Mouse (Mus musculus) ES-E14 (cell line): ENCODE measurements around the gene Ano7. TPM values are rescaled to one million over a fixed set of nuclear protein-coding genes. Genes with fewer than 3 reads are reported as not detected.

Experiments used
- DNase-seq: peaks from one replicate; pipeline ENCODE4 v3.0.0-alpha.2; 2013; ENCODE audit warnings: low read depth, low spot score
- H3K27ac ChIP-seq: 2 replicates; pipeline ENCODE4 v1.5.1; 2012; ENCODE audit warnings: low read depth, mild to moderate bottlenecking, low read length, moderate library complexity, mixed read lengths; ENCODE audit not compliant: poor library complexity, insufficient read depth, severe bottlenecking
- H3K36me3 ChIP-seq: 2 replicates; pipeline ENCODE4 v1.6.1; 2012; ENCODE audit warnings: mild to moderate bottlenecking, low read length, moderate library complexity, mixed read lengths; ENCODE audit not compliant: control insufficient read depth, poor library complexity, insufficient read depth, severe bottlenecking
- H3K4me1 ChIP-seq, 2 experiments: fragments of 150-350 bp in 1 of 2; sonication (generic) in 1 of 2; 2 replicates each; pipeline ENCODE4 v1.6.1; 2012; ENCODE audit warnings: low read length in 2 of 2, mild to moderate bottlenecking in 1 of 2, mixed read lengths in 1 of 2; ENCODE audit not compliant: control insufficient read depth in 2 of 2, insufficient read depth in 2 of 2, poor library complexity in 1 of 2
- H3K4me3 ChIP-seq, 2 experiments: fragments of 150-350 bp in 1 of 2; sonication (generic) in 1 of 2; 2 replicates each; pipeline ENCODE4 v1.5.1; 2012; ENCODE audit warnings: low read length in 2 of 2, low read depth in 1 of 2, mild to moderate bottlenecking in 1 of 2, mixed read lengths in 1 of 2; ENCODE audit not compliant: insufficient read depth in 1 of 2, poor library complexity in 1 of 2, severe bottlenecking in 1 of 2
- H3K9ac ChIP-seq: 2 replicates; pipeline ENCODE4 v1.6.1; 2012; ENCODE audit warnings: low read depth, mild to moderate bottlenecking, low read length, mixed read lengths; ENCODE audit not compliant: poor library complexity, insufficient read depth, severe bottlenecking
- H3K9me3 ChIP-seq: fragments of 150-350 bp; sonication (generic); 2 replicates; pipeline ENCODE4 v1.6.1; 2012; ENCODE audit warnings: low read depth, mild to moderate bottlenecking, low read length; ENCODE audit not compliant: control insufficient read depth, insufficient read depth
- CHD2 ChIP-seq: IDR thresholded peaks from 2 replicates; pipeline ENCODE4 v1.6.1; 2014; ENCODE audit warnings: mild to moderate bottlenecking, low read depth, low read length, inconsistent platforms
- HCFC1 ChIP-seq: IDR thresholded peaks from 2 replicates; pipeline ENCODE4 v1.6.1; 2012; ENCODE audit warnings: low read length, inconsistent platforms, borderline replicate concordance; ENCODE audit not compliant: insufficient read depth
- MAFK ChIP-seq: IDR thresholded peaks from 2 replicates; pipeline ENCODE4 v1.6.1; 2014; ENCODE audit warnings: mild to moderate bottlenecking, low read depth, low read length, inconsistent platforms; ENCODE audit not compliant: insufficient read depth
- ZC3H11A ChIP-seq: IDR thresholded peaks from 2 replicates; pipeline ENCODE4 v1.6.1; 2012; ENCODE audit warnings: low read depth, mild to moderate bottlenecking, inconsistent platforms, low read length, borderline replicate concordance
- ZNF384 ChIP-seq: IDR thresholded peaks from 2 replicates; pipeline ENCODE4 v1.6.1; 2012; ENCODE audit warnings: low read depth, low read length, inconsistent platforms
- in situ Hi-C, 2 experiments: fragments of 600-800 bp; cut with MboI; formaldehyde crosslinking; loops; one replicate each; pipeline ENCODE4 v1.15.1; 2025; ENCODE audit warnings: low sequenced_read_pairs in 2 of 2, inconsistent platforms in 1 of 2; ENCODE audit not compliant: unreplicated experiment in 2 of 2
- total RNA-seq: library from RNA; depleted of rRNA; stranded (reverse); fragments of 300-350 nt; gene quantifications from 2 replicates; pipeline ENCODE4 v1.2.3, GENCODE M21; 2012

Gene Ano7
- total RNA-seq, 1 experiment: 0.13 TPM

DNA sequence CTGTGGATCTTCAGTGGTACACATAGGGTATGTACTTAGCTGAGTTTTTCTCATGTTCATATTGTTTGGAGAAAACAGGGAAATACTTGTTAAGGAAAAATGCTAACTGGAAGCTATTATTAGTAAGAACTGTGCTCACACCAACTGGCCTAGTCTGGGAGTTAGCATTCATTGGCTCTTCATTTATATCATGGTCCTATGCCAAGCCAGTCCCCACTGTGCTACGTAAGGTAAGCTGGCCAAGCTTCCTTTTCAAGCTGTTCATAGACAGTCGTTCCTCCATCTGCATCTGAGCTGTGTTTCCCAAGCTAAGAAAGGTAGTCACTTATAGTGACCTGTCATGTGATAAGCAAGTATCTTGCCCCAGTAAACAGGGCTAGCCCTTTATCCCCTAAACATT is 21.0 kb upstream of the Ano7 start:
- Histone ChIP-seq H3K9me3 (no peaks in the 10 kb centered on the region), H3K4me1 (no peaks in the 10 kb centered on the region), H3K9ac (no peak overlapping the region), H3K4me3 (no peak overlapping the region), H3K27ac (no peak overlapping the region), H3K36me3 (peaks cover 36% of the 10 kb centered on the region)
- in situ Hi-C loops: no loop called here
- TF ChIP-seq CHD2: no peak
- TF ChIP-seq HCFC1: no peak
- TF ChIP-seq ZNF384: no peak
- no peak for TF ChIP-seq ZC3H11A
- TF ChIP-seq MAFK: no peak
- no peak for DNase-seq

DNA sequence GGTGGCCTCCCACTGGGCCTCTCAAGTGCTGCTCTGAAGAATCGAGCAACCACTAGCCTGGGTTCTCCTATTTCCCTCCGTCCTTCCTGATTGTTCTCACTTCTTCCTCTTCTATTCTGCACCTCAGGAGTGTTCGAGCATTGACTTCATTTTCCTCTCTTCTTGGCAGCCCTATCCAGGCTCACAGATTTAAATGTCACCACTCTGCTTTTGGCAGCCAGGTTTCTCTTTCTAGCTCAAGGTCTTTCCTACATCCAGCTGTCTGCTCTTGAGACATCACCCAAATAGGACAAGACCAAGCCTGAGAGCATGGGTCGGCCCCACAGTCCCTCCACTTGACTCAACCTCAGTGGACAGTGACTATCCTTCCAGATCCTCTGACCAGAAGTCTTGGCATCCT is 11.1 kb upstream of the Ano7 start:
- no peak overlapping the region for H3K4me3 ChIP-seq
- in situ Hi-C loops: no loop called here
- H3K9me3 ChIP-seq: no peaks in the 10 kb centered on the region
- H3K36me3 ChIP-seq: peaks cover 35% of the 10 kb centered on the region
- no peaks in the 10 kb centered on the region for H3K4me1 ChIP-seq
- no peak overlapping the region for H3K27ac ChIP-seq
- DNase-seq: no peak
- TF ChIP-seq HCFC1 (no peak), CHD2 (no peak), MAFK (no peak), ZNF384 (no peak), ZC3H11A (no peak)
- no peak overlapping the region for H3K9ac ChIP-seq

DNA sequence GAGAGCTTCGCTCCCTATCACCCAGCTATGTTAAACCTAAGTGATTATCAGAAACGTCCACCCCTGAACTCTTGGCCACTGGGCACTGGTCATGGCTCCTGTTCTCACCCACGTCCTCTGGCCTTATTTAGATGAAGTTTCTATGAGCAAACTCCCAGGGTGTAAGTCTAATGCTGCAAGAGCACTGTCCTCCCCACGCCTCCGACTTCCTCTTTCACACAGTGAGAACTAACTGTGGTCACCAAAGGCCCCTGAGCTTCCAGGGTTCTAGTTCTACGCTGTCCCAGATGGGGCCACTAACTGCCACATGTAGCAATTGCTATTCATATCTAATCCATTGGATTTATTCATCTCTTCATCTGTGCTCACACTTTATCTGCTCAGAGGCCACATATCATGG is 8.1 kb upstream of the Ano7 start:
- Histone ChIP-seq H3K4me1 (no peaks in the 10 kb centered on the region), H3K9me3 (no peaks in the 10 kb centered on the region)
- in situ Hi-C loops: no loop called here

DNA sequence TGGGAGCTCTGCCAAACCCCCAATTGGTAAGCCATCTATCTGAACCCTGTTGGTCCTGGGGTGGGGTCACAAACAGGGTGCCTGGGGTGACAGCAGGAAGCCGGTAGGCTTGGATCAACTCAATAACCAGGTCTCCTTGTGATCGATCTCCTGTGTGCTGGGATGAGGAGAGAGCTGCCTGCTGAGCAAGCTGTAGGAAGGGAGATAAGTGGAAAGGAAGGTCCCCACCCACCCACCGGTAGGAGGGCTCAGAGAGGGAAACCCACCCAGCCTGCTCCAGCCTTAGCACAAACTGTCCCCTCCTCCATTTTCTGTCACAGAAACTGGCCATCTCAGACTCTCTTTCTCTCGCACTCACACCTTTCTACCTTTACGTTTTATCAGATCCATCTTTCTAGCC is 3.6 kb downstream of the Ano7 start:
- H3K4me1 ChIP-seq: peaks cover 0 to 13% of the 10 kb centered on the region in 2 experiments; a peak in 2 of 4 replicates
- no peak overlapping the region for H3K27ac ChIP-seq
- H3K9me3 ChIP-seq: no peaks in the 10 kb centered on the region
- no peaks in the 10 kb centered on the region for H3K36me3 ChIP-seq
- in situ Hi-C loops: no loop called here
- TF ChIP-seq ZNF384 (no peak), MAFK (no peak), CHD2 (no peak), HCFC1 (no peak), ZC3H11A (no peak)
- no peak overlapping the region for H3K9ac ChIP-seq
- no peak for DNase-seq
- no peak overlapping the region for H3K4me3 ChIP-seq

More for the DNA sequence above, 8.1 kb upstream of the Ano7 start:
- no peak for TF ChIP-seq MAFK
- TF ChIP-seq CHD2: no peak
- no peak for TF ChIP-seq ZNF384
- TF ChIP-seq HCFC1: no peak
- no peak for TF ChIP-seq ZC3H11A
- Histone ChIP-seq H3K27ac (no peak overlapping the region), H3K4me3 (no peak overlapping the region), H3K36me3 (peaks cover 28% of the 10 kb centered on the region), H3K9ac (no peak overlapping the region)
- DNase-seq: no peak

DNA sequence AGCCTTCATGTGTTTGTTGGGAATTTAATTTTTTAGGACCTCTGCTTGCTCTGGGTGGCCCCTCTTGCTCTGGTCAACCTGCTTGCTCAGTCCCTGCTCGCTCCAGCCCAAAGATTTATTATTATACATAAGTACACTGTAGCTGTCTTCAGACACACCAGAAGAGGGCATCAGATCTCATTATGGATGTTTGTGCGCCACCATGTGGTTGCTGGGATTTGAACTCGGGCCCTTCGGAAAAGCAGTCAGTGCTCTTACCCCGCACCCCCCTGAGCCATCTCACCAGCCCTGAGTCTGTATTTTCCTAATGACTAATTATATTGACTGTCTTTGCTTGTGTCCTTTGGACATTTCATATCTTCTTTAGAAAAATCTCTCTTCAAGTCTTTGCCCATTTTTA is 5.4 kb downstream of the Ano7 start:
- in situ Hi-C loops: no loop called here
- peaks cover 0 to 13% of the 10 kb centered on the region in 2 experiments; a peak in 2 of 4 replicates for H3K4me1 ChIP-seq
- H3K36me3 ChIP-seq: no peaks in the 10 kb centered on the region
- DNase-seq: no peak
- H3K9ac ChIP-seq: no peak overlapping the region
- TF ChIP-seq CHD2 (no peak), ZNF384 (no peak), HCFC1 (no peak), ZC3H11A (no peak), MAFK (no peak)
- H3K4me3 ChIP-seq: no peak overlapping the region
- no peak overlapping the region for H3K27ac ChIP-seq
- no peaks in the 10 kb centered on the region for H3K9me3 ChIP-seq
